Mouse (Mus musculus) T-helper 2 cell (primary cell): ENCODE data around the gene Mindy1.

Source experiments
- in situ Hi-C: fragments of 300-600 bp; cut with MboI, MseI; formaldehyde crosslinking; loops from one replicate; pipeline ENCODE4 v1.15.1; 2025; ENCODE audit warnings: high pct_unique_total_duplicates

Mindy1 gene

GRCm38 (mm10) chr3:95281216-95282126 is at the start of gene Mindy1, which contains the start of gene Prune1:
TSS of gene Mindy1 (plus strand) at chr3:95281345.
TSS of gene Prune1 (minus strand) at chr3:95282076.
- in situ Hi-C loops = no loop called here

GRCm38 (mm10) chr3:95232771-95233170 is 48.4 kb upstream of the Mindy1 start:
- in situ Hi-C loops = no loop called here

- in situ Hi-C loops = no loop called here
Observed at GRCm38 (mm10) chr3:95233303-95233980, 47.7 kb upstream of the Mindy1 start.

- in situ Hi-C loops = no loop called here
Observed at GRCm38 (mm10) chr3:95235386-95236301, 45.5 kb upstream of the Mindy1 start.

- in situ Hi-C loops = no loop called here
Observed at GRCm38 (mm10) chr3:95237541-95238099, 43.5 kb upstream of the Mindy1 start.

GRCm38 (mm10) chr3:95239022-95239421 is 42.1 kb upstream of the Mindy1 start:
- in situ Hi-C loops = no loop called here

- in situ Hi-C loops = no loop called here
Observed at GRCm38 (mm10) chr3:95239971-95240370, 41.2 kb upstream of the Mindy1 start.

- in situ Hi-C loops = no loop called here
Observed at GRCm38 (mm10) chr3:95240900-95241299, 40.2 kb upstream of the Mindy1 start.

GRCm38 (mm10) chr3:95241498-95241897 is 39.6 kb upstream of the Mindy1 start, which contains the start of gene Gm128:
TSS of gene Gm128 (minus strand) at chr3:95241598.
- in situ Hi-C loops = no loop called here

- in situ Hi-C loops = no loop called here
Observed at GRCm38 (mm10) chr3:95243086-95243485, 38.1 kb upstream of the Mindy1 start.

- in situ Hi-C loops = no loop called here
Observed at GRCm38 (mm10) chr3:95246465-95247231, 34.5 kb upstream of the Mindy1 start.

- in situ Hi-C loops = no loop called here
Observed at GRCm38 (mm10) chr3:95247660-95248336, 33.3 kb upstream of the Mindy1 start.

GRCm38 (mm10) chr3:95250361-95250760 is 30.8 kb upstream of the Mindy1 start:
- in situ Hi-C loops = no loop called here

- in situ Hi-C loops = no loop called here
Observed at GRCm38 (mm10) chr3:95250783-95251424, 30.2 kb upstream of the Mindy1 start, which contains the start of gene Bnipl. TSS of gene Bnipl (minus strand) at chr3:95251193.

- in situ Hi-C loops = no loop called here
Observed at GRCm38 (mm10) chr3:95256931-95257330, 24.2 kb upstream of the Mindy1 start.

- in situ Hi-C loops = loop anchor here (10.0 kb wide), 1 partner anchor 117 kb away; the partner anchor contains the start of gene Tnfaip8l2
Observed at GRCm38 (mm10) chr3:95261975-95262374, 19.2 kb upstream of the Mindy1 start.

GRCm38 (mm10) chr3:95263089-95263739 is 17.9 kb upstream of the Mindy1 start:
- in situ Hi-C loops = loop anchor here (10.0 kb wide), 1 partner anchor 118 kb away; the partner anchor contains the start of gene Tnfaip8l2

- in situ Hi-C loops = loop anchor here (10.0 kb wide), 1 partner anchor 120 kb away; the partner anchor contains the start of gene Tnfaip8l2
Observed at GRCm38 (mm10) chr3:95264724-95265123, 16.4 kb upstream of the Mindy1 start.
